Mouse (Mus musculus): Measurements from ENCODE around the gene Cxxc4. TPM values are rescaled to one million over a fixed set of nuclear protein-coding genes. Genes with fewer than 3 reads are reported as not detected.

Cxxc4 gene
- polyA plus RNA-seq, 1 experiment from 2014 or later, result not detected

DNA sequence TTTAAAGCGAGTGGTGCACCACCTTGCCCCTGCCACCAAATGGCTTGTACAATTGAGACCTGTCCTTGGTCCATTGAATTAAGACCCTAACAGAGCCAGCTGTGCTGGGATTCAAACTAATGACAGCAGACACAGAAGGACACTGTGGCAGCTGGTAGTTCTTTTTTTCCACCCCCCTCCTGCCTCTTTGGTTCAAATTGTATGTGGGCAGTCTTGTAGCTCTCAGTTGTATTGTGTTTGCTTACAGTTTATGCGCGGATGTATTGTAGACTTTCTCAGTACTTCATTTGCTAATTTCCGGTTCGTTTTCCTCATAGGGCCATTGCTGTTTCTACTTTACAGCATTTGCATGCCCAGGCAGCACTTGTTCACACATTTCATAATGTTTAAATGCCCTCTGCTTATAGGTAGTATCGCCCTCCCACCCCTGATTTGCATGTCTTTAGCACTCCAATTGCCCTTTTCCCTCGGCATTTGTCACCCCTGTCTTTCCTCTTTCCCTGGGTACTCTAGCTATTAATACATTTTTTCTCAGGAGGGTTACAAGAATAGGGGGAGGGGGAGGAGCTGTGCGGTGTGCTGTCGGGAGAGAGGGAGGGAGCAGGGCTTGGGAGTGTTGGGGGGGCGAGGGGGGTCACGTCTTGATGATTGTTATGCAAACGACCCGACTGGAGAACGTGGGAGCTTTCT is 2.5 kb downstream of the Cxxc4 start:
- no peak overlapping the region for H3K4me3 ChIP-seq (ENCODE audit: inconsistent target)
- no peaks in the 10 kb centered on the region for H3K79me2 ChIP-seq (ENCODE audit: inconsistent target)
- no peak overlapping the region for H3K27ac ChIP-seq
- H3K36me3 ChIP-seq (ENCODE audit: inconsistent target), result no peaks in the 10 kb centered on the region
- WGBS (ENCODE audit: missing documents), result 6% methylated on average over 14 of the region's 14 CpGs

- Histone ChIP-seq H3K36me3 (ENCODE audit: inconsistent target) (no peaks in the 10 kb centered on the region), H3K4me3 (ENCODE audit: inconsistent target) (no peak overlapping the region), H3K27ac (no peak overlapping the region), H3K79me2 (ENCODE audit: inconsistent target) (no peaks in the 10 kb centered on the region)
- WGBS (ENCODE audit: missing documents), result 1% methylated on average over 45 of the region's 51 CpGs
Observed at GRCm38 (mm10) chr3:134239321-134239970, 3.2 kb downstream of the Cxxc4 start.

DNA sequence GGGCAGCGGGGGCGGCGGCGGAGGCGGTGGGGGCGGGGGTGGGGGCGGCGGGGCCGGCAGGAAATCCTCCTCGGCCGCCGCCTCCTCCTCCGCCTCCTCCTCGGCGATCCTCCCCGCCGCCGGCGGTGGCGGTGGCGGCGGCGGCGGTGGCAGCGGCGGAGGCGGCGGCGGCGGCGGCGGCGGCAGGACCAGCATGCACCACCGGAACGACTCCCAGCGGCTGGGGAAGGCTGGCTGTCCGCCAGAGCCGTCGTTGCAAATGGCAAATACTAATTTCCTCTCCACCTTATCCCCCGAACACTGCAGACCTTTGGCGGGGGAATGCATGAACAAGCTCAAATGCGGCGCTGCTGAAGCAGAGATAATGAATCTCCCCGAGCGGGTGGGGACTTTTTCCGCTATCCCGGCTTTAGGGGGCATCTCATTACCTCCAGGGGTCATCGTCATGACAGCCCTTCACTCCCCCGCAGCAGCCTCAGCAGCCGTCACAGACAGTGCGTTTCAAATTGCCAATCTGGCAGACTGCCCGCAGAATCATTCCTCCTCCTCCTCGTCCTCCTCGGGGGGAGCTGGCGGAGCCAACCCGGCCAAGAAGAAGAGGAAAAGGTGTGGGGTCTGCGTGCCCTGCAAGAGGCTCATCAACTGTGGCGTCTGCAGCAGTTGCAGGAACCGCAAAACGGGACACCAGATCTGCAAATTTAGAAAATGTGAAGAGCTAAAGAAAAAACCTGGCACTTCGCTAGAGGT is 3.9 kb downstream of the Cxxc4 start:
- Histone ChIP-seq H3K36me3 (ENCODE audit: inconsistent target) (no peaks in the 10 kb centered on the region), H3K79me2 (ENCODE audit: inconsistent target) (no peaks in the 10 kb centered on the region), H3K4me3 (ENCODE audit: inconsistent target) (no peak overlapping the region), H3K27ac (no peak overlapping the region)
- WGBS (ENCODE audit: missing documents), result 2% methylated on average over 34 of the region's 61 CpGs

DNA sequence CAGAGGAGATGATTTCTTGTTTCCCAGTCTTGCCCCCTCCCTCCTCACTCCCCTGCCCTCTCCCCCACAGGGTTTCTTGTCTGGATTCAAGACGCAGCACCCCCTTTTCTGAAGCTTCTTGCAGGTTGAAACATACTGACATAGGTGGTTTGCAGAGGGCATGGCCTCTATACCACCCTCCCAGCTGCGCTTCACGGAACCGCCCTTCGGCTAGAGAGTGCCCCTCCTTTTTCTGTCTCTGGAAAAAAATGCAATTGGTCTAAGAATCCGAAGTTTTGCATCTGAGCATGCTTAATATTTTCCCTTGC is 4.4 kb downstream of the Cxxc4 start:
- no peak overlapping the region for H3K4me3 ChIP-seq (ENCODE audit: inconsistent target)
- no peaks in the 10 kb centered on the region for H3K79me2 ChIP-seq (ENCODE audit: inconsistent target)
- no peaks in the 10 kb centered on the region for H3K36me3 ChIP-seq (ENCODE audit: inconsistent target)
- H3K27ac ChIP-seq, result no peak overlapping the region
- WGBS (ENCODE audit: missing documents), result 34% methylated on average over 6 of the region's 6 CpGs

- WGBS (ENCODE audit: missing documents), result 46% methylated on average over 2 of the region's 2 CpGs
- H3K36me3 ChIP-seq (ENCODE audit: inconsistent target), result no peaks in the 10 kb centered on the region
- H3K4me3 ChIP-seq (ENCODE audit: inconsistent target), result no peak overlapping the region
- H3K79me2 ChIP-seq (ENCODE audit: inconsistent target), result no peaks in the 10 kb centered on the region
- no peak overlapping the region for H3K27ac ChIP-seq
Observed at GRCm38 (mm10) chr3:134243168-134243849, 7.0 kb downstream of the Cxxc4 start.

GRCm38 (mm10) chr3:134243850-134244247 is 7.6 kb downstream of the Cxxc4 start:
- Histone ChIP-seq H3K27ac (no peak overlapping the region), H3K4me3 (ENCODE audit: inconsistent target) (no peak overlapping the region), H3K79me2 (ENCODE audit: inconsistent target) (no peaks in the 10 kb centered on the region), H3K36me3 (ENCODE audit: inconsistent target) (no peaks in the 10 kb centered on the region)
- WGBS (ENCODE audit: missing documents), result 79% methylated on average over 2 of the region's 3 CpGs

DNA sequence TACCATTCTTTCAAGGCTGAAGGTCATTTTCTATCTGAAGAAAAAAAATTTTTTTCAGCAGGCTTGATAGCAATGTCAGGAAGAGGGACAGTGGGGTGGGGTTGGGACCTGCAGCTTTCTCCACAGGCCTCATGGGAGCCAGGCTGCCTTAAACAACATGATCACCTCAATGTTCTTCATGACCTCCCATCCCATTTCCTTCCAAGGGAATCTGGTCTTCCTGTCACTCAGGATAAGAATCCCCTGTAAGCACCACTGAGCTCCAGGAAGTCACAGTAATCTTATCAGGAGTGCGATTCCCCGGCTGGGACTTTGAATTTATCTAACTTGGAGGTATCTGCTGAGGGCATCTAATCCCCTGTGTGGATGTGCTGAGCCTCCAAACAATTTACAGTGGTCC is 17.9 kb downstream of the Cxxc4 start:
- H3K79me2 ChIP-seq (ENCODE audit: inconsistent target), result no peaks in the 10 kb centered on the region
- H3K4me3 ChIP-seq (ENCODE audit: inconsistent target), result no peak overlapping the region
- WGBS (ENCODE audit: missing documents), result 77% methylated on average over 2 of the region's 2 CpGs
- no peaks in the 10 kb centered on the region for H3K36me3 ChIP-seq (ENCODE audit: inconsistent target)
- H3K27ac ChIP-seq, result no peak overlapping the region

- H3K27ac ChIP-seq, result no peak overlapping the region
- H3K4me3 ChIP-seq (ENCODE audit: inconsistent target), result no peak overlapping the region
- WGBS (ENCODE audit: missing documents), result 81% methylated on average over 5 of the region's 5 CpGs
- no peaks in the 10 kb centered on the region for H3K79me2 ChIP-seq (ENCODE audit: inconsistent target)
- no peaks in the 10 kb centered on the region for H3K36me3 ChIP-seq (ENCODE audit: inconsistent target)
Observed at GRCm38 (mm10) chr3:134258715-134259114, 22.4 kb downstream of the Cxxc4 start.

GRCm38 (mm10) chr3:134259300-134259699 is 23.0 kb downstream of the Cxxc4 start:
- Histone ChIP-seq H3K79me2 (ENCODE audit: inconsistent target) (no peaks in the 10 kb centered on the region), H3K36me3 (ENCODE audit: inconsistent target) (no peaks in the 10 kb centered on the region), H3K4me3 (ENCODE audit: inconsistent target) (no peak overlapping the region), H3K27ac (no peak overlapping the region)
- WGBS (ENCODE audit: missing documents), result 85% methylated on average over 3 of the region's 3 CpGs

GRCm38 (mm10) chr3:134279655-134280054 is 43.4 kb downstream of the Cxxc4 start:
- H3K4me3 ChIP-seq (ENCODE audit: inconsistent target), result no peak overlapping the region
- no peaks in the 10 kb centered on the region for H3K36me3 ChIP-seq (ENCODE audit: inconsistent target)
- H3K79me2 ChIP-seq (ENCODE audit: inconsistent target), result no peaks in the 10 kb centered on the region
- H3K27ac ChIP-seq, result no peak overlapping the region

GRCm38 (mm10) chr3:134281527-134282370 is 45.5 kb downstream of the Cxxc4 start:
- no peak overlapping the region for H3K27ac ChIP-seq
- no peaks in the 10 kb centered on the region for H3K36me3 ChIP-seq (ENCODE audit: inconsistent target)
- no peaks in the 10 kb centered on the region for H3K79me2 ChIP-seq (ENCODE audit: inconsistent target)
- no peak overlapping the region for H3K4me3 ChIP-seq (ENCODE audit: inconsistent target)
- 50% methylated on average over 14 of the region's 14 CpGs for WGBS (ENCODE audit: missing documents)

- no peak overlapping the region for H3K4me3 ChIP-seq (ENCODE audit: inconsistent target)
- no peaks in the 10 kb centered on the region for H3K36me3 ChIP-seq (ENCODE audit: inconsistent target)
- WGBS (ENCODE audit: missing documents), result 82% methylated on average over 6 of the region's 6 CpGs
- no peaks in the 10 kb centered on the region for H3K79me2 ChIP-seq (ENCODE audit: inconsistent target)
- no peak overlapping the region for H3K27ac ChIP-seq
Observed at GRCm38 (mm10) chr3:134295217-134295616, 58.9 kb downstream of the Cxxc4 start.

GRCm38 (mm10) chr3:134302681-134303491 is 66.6 kb downstream of the Cxxc4 start:
- H3K4me3 ChIP-seq (ENCODE audit: inconsistent target), result no peak overlapping the region
- 77% methylated on average over 21 of the region's 21 CpGs for WGBS (ENCODE audit: missing documents)
- no peaks in the 10 kb centered on the region for H3K79me2 ChIP-seq (ENCODE audit: inconsistent target)
- H3K27ac ChIP-seq, result no peak overlapping the region
- no peaks in the 10 kb centered on the region for H3K36me3 ChIP-seq (ENCODE audit: inconsistent target)

DNA sequence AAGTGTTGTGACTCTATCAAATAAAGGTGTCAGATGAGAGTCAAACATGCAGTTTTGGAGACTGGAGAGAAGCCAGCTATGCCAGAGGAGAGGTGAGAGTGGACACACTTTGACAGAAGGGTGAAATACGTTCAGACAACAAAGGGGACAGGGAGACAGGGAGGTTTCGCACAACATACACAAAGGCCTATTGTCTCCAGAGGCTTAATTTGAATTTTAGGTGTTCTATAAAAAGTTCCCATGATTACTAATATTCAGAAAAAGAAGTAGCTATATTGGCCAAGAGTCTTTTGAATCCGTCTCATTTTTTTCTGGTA is 67.2 kb downstream of the Cxxc4 start:
- 67% methylated on average over 3 of the region's 3 CpGs for WGBS (ENCODE audit: missing documents)
- H3K4me3 ChIP-seq (ENCODE audit: inconsistent target), result no peak overlapping the region
- no peaks in the 10 kb centered on the region for H3K79me2 ChIP-seq (ENCODE audit: inconsistent target)
- no peaks in the 10 kb centered on the region for H3K36me3 ChIP-seq (ENCODE audit: inconsistent target)
- H3K27ac ChIP-seq, result no peak overlapping the region
